Mouse (Mus musculus) cerebellum, adult 8-10 months (tissue): Measurements from ENCODE around the gene Prm2.

Experiments used
- DNase-seq: peaks from one replicate; pipeline ENCODE4 v3.0.0; 2022

The Prm2 gene

GRCm38 (mm10) chr16:10796034-10796433 lies at the start of gene Prm2:
Gene Prm2, minus strand, starts transcription at chr16:10796134.
- no peak for DNase-seq

GRCm38 (mm10) chr16:10844319-10844670 lies 48.4 kb upstream of the Prm2 start:
- no peak for DNase-seq

GRCm38 (mm10) chr16:10843486-10844318 lies 47.8 kb upstream of the Prm2 start:
- DNase-seq, result no peak

- no peak for DNase-seq
Measured at GRCm38 (mm10) chr16:10842282-10842855, 46.4 kb upstream of the Prm2 start.

- no peak for DNase-seq
Measured at GRCm38 (mm10) chr16:10840018-10840417, 44.1 kb upstream of the Prm2 start.

- DNase-seq, result no peak
Measured at GRCm38 (mm10) chr16:10838487-10839245, 42.7 kb upstream of the Prm2 start.

- DNase-seq, result no peak
Measured at GRCm38 (mm10) chr16:10837903-10838302, 42.0 kb upstream of the Prm2 start.

GRCm38 (mm10) chr16:10837250-10837649 lies 41.3 kb upstream of the Prm2 start:
- DNase-seq, result no peak

- DNase-seq, result no peak
Measured at GRCm38 (mm10) chr16:10836388-10836787, 40.5 kb upstream of the Prm2 start.

GRCm38 (mm10) chr16:10834911-10835587 lies 39.1 kb upstream of the Prm2 start, which contains the start of gene Rmi2:
Gene Rmi2, plus strand, starts transcription at chr16:10835059.
- peak; percentile 85 for DNase-seq

GRCm38 (mm10) chr16:10834542-10834910 lies 38.6 kb upstream of the Prm2 start:
- DNase-seq, result no peak

GRCm38 (mm10) chr16:10828461-10828805 lies 32.5 kb upstream of the Prm2 start:
- no peak for DNase-seq

- no peak for DNase-seq
Measured at GRCm38 (mm10) chr16:10827766-10828460, 32.0 kb upstream of the Prm2 start.

GRCm38 (mm10) chr16:10827269-10827668 lies 31.3 kb upstream of the Prm2 start:
- DNase-seq, result no peak

- no peak for DNase-seq
Measured at GRCm38 (mm10) chr16:10825840-10826239, 29.9 kb upstream of the Prm2 start.

GRCm38 (mm10) chr16:10824536-10824935 lies 28.6 kb upstream of the Prm2 start:
- no peak for DNase-seq

GRCm38 (mm10) chr16:10821387-10821786 lies 25.5 kb upstream of the Prm2 start:
- no peak for DNase-seq

GRCm38 (mm10) chr16:10819966-10820365 lies 24.0 kb upstream of the Prm2 start:
- DNase-seq, result no peak

GRCm38 (mm10) chr16:10818579-10819135 lies 22.7 kb upstream of the Prm2 start:
- no peak for DNase-seq

GRCm38 (mm10) chr16:10814864-10815263 lies 18.9 kb upstream of the Prm2 start:
- DNase-seq, result no peak

- no peak for DNase-seq
Measured at GRCm38 (mm10) chr16:10813726-10814125, 17.8 kb upstream of the Prm2 start.

GRCm38 (mm10) chr16:10812865-10813371 lies 17.0 kb upstream of the Prm2 start, which contains the start of gene Gm11172:
Gene Gm11172, plus strand, starts transcription at chr16:10812915.
- no peak for DNase-seq
